Mouse (Mus musculus): ENCODE results near the gene Pcgf2.

DNA sequence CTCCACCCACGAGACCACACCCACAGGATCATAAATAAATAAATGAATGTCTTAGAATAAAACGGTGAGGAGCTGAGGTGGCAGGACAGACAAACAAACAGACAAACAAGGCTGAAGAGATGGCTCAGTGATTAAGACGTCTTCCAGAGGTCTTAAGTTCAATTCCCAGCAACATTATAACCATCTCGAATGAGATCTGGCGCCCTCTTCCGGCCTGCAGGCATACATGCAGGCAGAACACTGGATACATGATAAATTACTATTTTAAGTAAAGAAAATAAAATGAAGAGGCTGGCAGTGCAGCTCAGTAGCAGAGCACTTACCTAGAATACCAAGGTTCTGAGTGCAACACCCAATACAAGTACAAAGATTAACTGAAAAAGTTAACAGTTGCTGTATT is 38.4 kb upstream of the Pcgf2 start:
- TF ChIP-seq EP300 (IDR thresholded peaks at IDR 0.05; ENCODE audit: insufficient read depth, low read depth, low read length) (no peak), POLR2A (IDR thresholded peaks at IDR 0.05; ENCODE audit: insufficient read depth, low read length) (no peak), CTCF (IDR thresholded peaks at IDR 0.05; ENCODE audit: low read depth, low read length) (peak; percentile 68)

Measured in ES-Bruce4 (cell line).